Mouse (Mus musculus) stomach, postnatal 0 days (tissue): ENCODE measurements around the gene Gm26920.

Experiments
- CTCF ChIP-seq: IDR thresholded peaks from 2 replicates; pipeline ENCODE4 v1.5.1; 2016; ENCODE audit warnings: antibody characterized with exemption, low read depth, mild to moderate bottlenecking, moderate library complexity
- EP300 ChIP-seq: optimal IDR thresholded peaks from 2 replicates; pipeline ENCODE3; 2016; ENCODE audit warnings: antibody characterized with exemption

GRCm38 (mm10) chr7:30093918-30094415 is 3.8 kb upstream of the Gm26920 start:
- no peak for TF ChIP-seq CTCF
- TF ChIP-seq EP300 = no peak
